Mouse (Mus musculus): Measurements from ENCODE around the gene Kif3a.

DNA sequence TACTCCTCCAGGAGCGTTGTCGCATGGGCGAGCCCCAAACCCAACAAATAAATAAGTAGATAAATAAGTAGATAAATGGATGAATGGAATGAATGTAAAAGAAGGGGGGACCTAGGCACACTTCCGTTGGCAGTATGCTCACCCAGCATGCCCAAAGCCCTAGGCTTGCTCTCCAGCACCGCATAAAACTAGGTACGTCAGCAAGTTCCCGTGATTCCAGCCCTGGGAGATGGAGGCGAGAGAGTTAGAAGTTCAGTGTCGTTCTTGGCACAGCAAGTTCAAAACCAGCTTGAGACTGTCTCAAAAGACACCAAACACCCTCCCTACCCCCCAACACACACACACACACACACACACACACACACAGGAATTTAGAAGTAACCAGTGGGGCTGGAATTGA is 37.2 kb upstream of the Kif3a start:
- TF ChIP-seq POLR2A (IDR thresholded peaks at IDR 0.05; ENCODE audit: insufficient read depth, low read depth, low read length) (no peak), CTCF (IDR thresholded peaks at IDR 0.05; ENCODE audit: insufficient read depth, low read depth, low read length) (no peak)
